Mouse (Mus musculus): ENCODE measurements around the gene Olfr788.

Olfr788 gene

GRCm38 (mm10) chr10:129470698-129471097, at the start of gene Olfr788:
Gene Olfr788, plus strand, starts transcription at chr10:129470998.
- no peak for DNase-seq (ENCODE audit: extremely low read depth, low read depth)

GRCm38 (mm10) chr10:129427006-129427405, 43.8 kb upstream of the Olfr788 start, which contains the start of gene Olfr786:
Gene Olfr786, plus strand, starts transcription at chr10:129427306.
- no peak for DNase-seq (ENCODE audit: extremely low read depth, low read depth)

- DNase-seq (ENCODE audit: extremely low read depth, low read depth) = no peak
These were observed 9.2 kb upstream of the Olfr788 start, which contains the start of gene Olfr787 for GRCm38 (mm10) chr10:129461562-129461961. Gene Olfr787, plus strand, starts transcription at chr10:129461862.

- DNase-seq (ENCODE audit: extremely low read depth, low read depth) = no peak
These were observed 2.5 kb downstream of the Olfr788 start for GRCm38 (mm10) chr10:129473256-129473655.

- DNase-seq (ENCODE audit: extremely low read depth, low read depth) = no peak
These were observed 2.9 kb downstream of the Olfr788 start for GRCm38 (mm10) chr10:129473723-129474122.

GRCm38 (mm10) chr10:129484452-129484851, 13.7 kb downstream of the Olfr788 start, which contains the start of gene Olfr789:
Gene Olfr789, plus strand, starts transcription at chr10:129484752.
- DNase-seq (ENCODE audit: extremely low read depth, low read depth) = no peak

- DNase-seq (ENCODE audit: extremely low read depth, low read depth) = no peak
These were observed 19.3 kb downstream of the Olfr788 start for GRCm38 (mm10) chr10:129490101-129490500.

- DNase-seq (ENCODE audit: extremely low read depth, low read depth) = no peak
These were observed 27.4 kb downstream of the Olfr788 start, which contains the start of gene Olfr790 for GRCm38 (mm10) chr10:129498192-129498591. Gene Olfr790, plus strand, starts transcription at chr10:129498492.

- DNase-seq (ENCODE audit: extremely low read depth, low read depth) = no peak
These were observed 50.7 kb downstream of the Olfr788 start, which contains the start of gene Olfr791 for GRCm38 (mm10) chr10:129521492-129521891. Gene Olfr791, plus strand, starts transcription at chr10:129521792.
